Comparison of ENCODE assay signal across 8 mouse cellular contexts in the genomic region with DNA sequence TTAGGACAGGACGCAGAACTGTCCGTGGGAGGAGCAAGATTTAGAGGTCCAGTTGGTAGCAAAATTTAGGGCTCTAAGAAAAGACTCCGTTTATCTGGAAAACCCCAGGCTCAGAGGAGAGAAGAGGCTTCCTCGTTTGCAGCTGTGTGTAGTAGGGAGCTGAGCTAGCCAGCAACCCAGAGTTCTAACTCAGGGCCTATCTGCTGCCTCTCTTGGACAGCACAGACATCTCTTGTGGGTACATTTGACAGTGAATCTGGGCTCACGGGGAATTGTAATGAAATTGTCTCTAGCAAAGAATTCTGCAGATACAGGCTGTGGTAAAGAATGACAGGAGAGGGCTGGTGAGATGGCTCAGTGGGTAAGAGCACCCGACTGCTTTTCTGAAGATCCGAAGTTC. TPM values are rescaled to one million over a fixed set of nuclear protein-coding genes. Genes with fewer than 3 reads are reported as not detected.
DNase-seq lines count a peak whose midpoint lies in the region; ATAC-seq lines count a peak whose summit lies in the region.

No protein-coding gene starts in this region.

- peak overlapping the region; percentile 95 for H3K4me3 ChIP-seq in megakaryocyte, embryonic 14.5 days (replicated peaks)
- H3K4me3 ChIP-seq in limb, embryonic 15.5 days = peak overlapping the region; percentile 74
- H3K4me3 ChIP-seq in stomach, embryonic 16.5 days (replicated peaks; ENCODE audit: low read length) = peak overlapping the region; percentile 72

- no peak overlapping the region for H3K9ac ChIP-seq in limb, embryonic 15.5 days
- H3K9ac ChIP-seq in stomach, embryonic 16.5 days (ENCODE audit: low read length) = peak overlapping the region; percentile 86

- 22% methylated on average over 7 of the region's 7 CpGs for WGBS in limb, embryonic 15.5 days
- WGBS in stomach, embryonic 16.5 days = 35% methylated on average over 7 of the region's 7 CpGs

- H3K4me2 ChIP-seq in limb, embryonic 15.5 days = peak overlapping the region; percentile 70
- peak overlapping the region; percentile 94 for H3K4me2 ChIP-seq in stomach, embryonic 16.5 days (ENCODE audit: low read depth, low read length)

- no peaks in the 10 kb centered on the region for H3K9me3 ChIP-seq in megakaryocyte, embryonic 14.5 days
- no peaks in the 10 kb centered on the region for H3K9me3 ChIP-seq in limb, embryonic 15.5 days
- no peaks in the 10 kb centered on the region for H3K9me3 ChIP-seq in stomach, embryonic 16.5 days (replicated peaks; ENCODE audit: control insufficient read depth, low read length)

- no peak for ATAC-seq in megakaryocyte, adult 5-6 weeks (ENCODE audit: poor library complexity, severe bottlenecking)
- ATAC-seq in limb, embryonic 15.5 days (ENCODE audit: insufficient number of reproducible peaks, low FRiP score, low TSS enrichment, low read depth) = no peak
- ATAC-seq in stomach, embryonic 16.5 days (ENCODE audit: insufficient read depth, low FRiP score) = no peak

- H3K27ac ChIP-seq in limb, embryonic 15.5 days = peak overlapping the region; percentile 81
- H3K27ac ChIP-seq in stomach, embryonic 16.5 days (ENCODE audit: low read length) = peak overlapping the region; percentile 43

- DNase-seq in cerebellum, adult 9-10 months = peak; percentile 52
- no peak for DNase-seq in cerebellum, adult 8-10 months
- no peak for DNase-seq in thymus, postnatal 10 days (ENCODE audit: low spot score in 2 of 2)
- DNase-seq in layer of hippocampus, adult 9-10 months (ENCODE audit: low spot score) = no peak

- H3K36me3 ChIP-seq in megakaryocyte, embryonic 14.5 days (replicated peaks; ENCODE audit: low read length) = peaks cover 13% of the 10 kb centered on the region
- no peaks in the 10 kb centered on the region for H3K36me3 ChIP-seq in limb, embryonic 15.5 days
- no peaks in the 10 kb centered on the region for H3K36me3 ChIP-seq in stomach, embryonic 16.5 days (ENCODE audit: control insufficient read depth, insufficient read depth, low read length)

- peaks cover 5% of the 10 kb centered on the region for H3K27me3 ChIP-seq in megakaryocyte, embryonic 14.5 days (replicated peaks)
- H3K27me3 ChIP-seq in limb, embryonic 15.5 days = 0 out of 2 replicates have a peak, but pooled peaks cover 5% of the 10 kb centered on the region
- H3K27me3 ChIP-seq in stomach, embryonic 16.5 days (ENCODE audit: control insufficient read depth, insufficient read depth, low read length) = no peaks in the 10 kb centered on the region

- H3K4me1 ChIP-seq in megakaryocyte, embryonic 14.5 days = peaks cover 53% of the 10 kb centered on the region
- H3K4me1 ChIP-seq in limb, embryonic 15.5 days = peaks cover 27% of the 10 kb centered on the region
- H3K4me1 ChIP-seq in stomach, embryonic 16.5 days (ENCODE audit: control insufficient read depth, insufficient read depth, low read length) = peaks cover 15% of the 10 kb centered on the region

RNA-seq across cellular contexts. Expression of gene Atg16l2, which starts 0.6 kb away (rescaled TPM):
- polyA plus RNA-seq in megakaryocyte, embryonic 14.5 days (2012; ENCODE audit: insufficient read depth, low replicate concordance) = 3.2 and 7.8 TPM in 2 replicates
- total RNA-seq in megakaryocyte, adult 5-6 weeks (2015) = 16.2 and 20.2 TPM in 2 replicates
- total RNA-seq in megakaryocyte, adult 5-6 weeks (2017) = 9.9 and 15.3 TPM in 2 replicates
- 17.1 and 19.4 TPM in 2 replicates for polyA plus RNA-seq in limb, embryonic 15.5 days (2015; fragmentation: Nextera tagmentation; extraction: Ambion mirVana)
- 19.6 and 20.0 TPM in 2 replicates for polyA plus RNA-seq in stomach, embryonic 16.5 days (2015; fragmentation: Nextera tagmentation; extraction: Ambion mirVana)

RNA-seq across cellular contexts. Expression of gene Stard10, which starts 14.2 kb away (rescaled TPM):
- polyA plus RNA-seq in megakaryocyte, embryonic 14.5 days (2012; ENCODE audit: insufficient read depth, low replicate concordance) = 236 and 315 TPM in 2 replicates
- 22.3 and 23.9 TPM in 2 replicates for total RNA-seq in megakaryocyte, adult 5-6 weeks (2015)
- 8.2 and 8.4 TPM in 2 replicates for total RNA-seq in megakaryocyte, adult 5-6 weeks (2017)
- 27.7 and 30.0 TPM in 2 replicates for polyA plus RNA-seq in limb, embryonic 15.5 days (2015; fragmentation: Nextera tagmentation; extraction: Ambion mirVana)
- polyA plus RNA-seq in stomach, embryonic 16.5 days (2015; fragmentation: Nextera tagmentation; extraction: Ambion mirVana) = 95.6 and 106 TPM in 2 replicates

RNA-seq across cellular contexts. Expression of gene Arap1, which starts 45.2 kb away (rescaled TPM):
- 143 and 148 TPM in 2 replicates for polyA plus RNA-seq in megakaryocyte, embryonic 14.5 days (2012; ENCODE audit: insufficient read depth, low replicate concordance)
- 141 and 152 TPM in 2 replicates for total RNA-seq in megakaryocyte, adult 5-6 weeks (2015)
- 211 and 245 TPM in 2 replicates for total RNA-seq in megakaryocyte, adult 5-6 weeks (2017)
- polyA plus RNA-seq in limb, embryonic 15.5 days (2015; fragmentation: Nextera tagmentation; extraction: Ambion mirVana) = 85.0 and 85.6 TPM in 2 replicates
- 105 and 111 TPM in 2 replicates for polyA plus RNA-seq in stomach, embryonic 16.5 days (2015; fragmentation: Nextera tagmentation; extraction: Ambion mirVana)
